Comparison of ENCODE assay signal across 8 mouse cellular contexts in genomic region chr15:83526424-83527091, GRCm38 (mm10). TPM values are rescaled to one million over a fixed set of nuclear protein-coding genes. Genes with fewer than 3 reads are reported as not detected.
DNase-seq lines count a peak whose midpoint lies in the region; ATAC-seq and TF ChIP-seq lines count a peak whose summit lies in the region.

Bik (plus strand) TSS chr15:83526862.

- ATAC-seq in embryonic facial prominence, embryonic 11.5 days (replicated peaks; ENCODE audit: insufficient number of reproducible peaks, low FRiP score, low TSS enrichment, low read depth), result 0 out of 2 replicates have a peak, but pooled peaks have one; percentile 71
- ATAC-seq in lung, postnatal 0 days, result peak; percentile 55

- no peak for TF ChIP-seq EP300 in lung, postnatal 0 days (IDR thresholded peaks at IDR 0.05)

- H3K27me3 ChIP-seq in embryonic facial prominence, embryonic 11.5 days (ENCODE audit: control insufficient read depth, insufficient read depth, low read length), result peaks cover 26% of the 10 kb centered on the region
- H3K27me3 ChIP-seq in heart, embryonic 10.5 days (ENCODE audit: insufficient read depth, poor library complexity, severe bottlenecking), result peaks cover 19% of the 10 kb centered on the region
- 0 out of 2 replicates have a peak, but pooled peaks cover 4% of the 10 kb centered on the region for H3K27me3 ChIP-seq in lung, postnatal 0 days (replicated peaks; ENCODE audit: insufficient read depth, low read length)

- H3K36me3 ChIP-seq in embryonic facial prominence, embryonic 11.5 days (replicated peaks; ENCODE audit: control insufficient read depth, insufficient read depth, low read depth, low read length), result no peaks in the 10 kb centered on the region
- H3K36me3 ChIP-seq in heart, embryonic 10.5 days, result peaks cover 12% of the 10 kb centered on the region
- no peaks in the 10 kb centered on the region for H3K36me3 ChIP-seq in lung, postnatal 0 days (ENCODE audit: insufficient read depth, low read length)

- H3K27ac ChIP-seq in embryonic facial prominence, embryonic 11.5 days (replicated peaks; ENCODE audit: low read depth, low read length), result no peak within 1 kb of the TSS
- peak within 1 kb of the TSS; percentile 88 for H3K27ac ChIP-seq in heart, embryonic 10.5 days
- peak within 1 kb of the TSS; percentile 49 for H3K27ac ChIP-seq in lung, postnatal 0 days (ENCODE audit: low read length)

- H3K9me3 ChIP-seq in embryonic facial prominence, embryonic 11.5 days (replicated peaks; ENCODE audit: control insufficient read depth, low read length), result no peaks in the 10 kb centered on the region
- no peaks in the 10 kb centered on the region for H3K9me3 ChIP-seq in heart, embryonic 10.5 days
- no peaks in the 10 kb centered on the region for H3K9me3 ChIP-seq in lung, postnatal 0 days (ENCODE audit: low read length)

- no peak for TF ChIP-seq CTCF in lung, postnatal 0 days (IDR thresholded peaks at IDR 0.05)

- peak within 1 kb of the TSS; percentile 34 for H3K9ac ChIP-seq in embryonic facial prominence, embryonic 11.5 days (replicated peaks; ENCODE audit: low read length)
- H3K9ac ChIP-seq in lung, postnatal 0 days (replicated peaks; ENCODE audit: low read depth), result peak within 1 kb of the TSS; percentile 65

- peak within 1 kb of the TSS; percentile 94 for H3K4me2 ChIP-seq in embryonic facial prominence, embryonic 11.5 days (ENCODE audit: low read depth, low read length)
- H3K4me2 ChIP-seq in lung, postnatal 0 days (replicated peaks; ENCODE audit: low read depth, low read length), result peak within 1 kb of the TSS; percentile 82

- peak; percentile 36 to 37 for DNase-seq in cerebellum, postnatal 14 days
- DNase-seq in cerebellum, adult 18-20 months, result no peak
- peak; percentile 73 for DNase-seq in embryonic facial prominence, embryonic 11.5 days (ENCODE audit: low spot score)
- peak; percentile 91 for DNase-seq in heart, embryonic 10.5 days (ENCODE audit: low spot score)
- peak; percentile 55 to 66 for DNase-seq in kidney, adult 8-10 months
- DNase-seq in lung, postnatal 0 days (ENCODE audit: low spot score), result peak; percentile 66
- peak; percentile 67 for DNase-seq in retina, embryonic 14.5 days (ENCODE audit: low spot score)
- peak; percentile 50 to 61 for DNase-seq in urinary bladder, postnatal 36 days (ENCODE audit: low spot score in 2 of 2)

- H3K4me1 ChIP-seq in embryonic facial prominence, embryonic 11.5 days (ENCODE audit: control insufficient read depth, insufficient read depth, low read length), result peaks cover 4% of the 10 kb centered on the region; the same call in 1 of the 2 replicates
- H3K4me1 ChIP-seq in heart, embryonic 10.5 days, result peaks cover 93% of the 10 kb centered on the region
- H3K4me1 ChIP-seq in lung, postnatal 0 days (ENCODE audit: insufficient read depth, low read depth, low read length), result peaks cover 27% of the 10 kb centered on the region

- peak within 1 kb of the TSS; percentile 50 for H3K4me3 ChIP-seq in embryonic facial prominence, embryonic 11.5 days (ENCODE audit: low read depth, low read length)
- peak within 1 kb of the TSS; percentile 77 for H3K4me3 ChIP-seq in heart, embryonic 10.5 days
- peak within 1 kb of the TSS; percentile 59 for H3K4me3 ChIP-seq in lung, postnatal 0 days (ENCODE audit: low read depth, low read length)

- WGBS in embryonic facial prominence, embryonic 11.5 days, result under 1% methylated on average over 45 of the region's 45 CpGs
- under 1% methylated on average over 45 of the region's 45 CpGs for WGBS in heart, embryonic 10.5 days
- 2% methylated on average over 32 of the region's 45 CpGs for WGBS in lung, postnatal 0 days

RNA-seq across cellular contexts. Expression of gene Bik, which starts in this region (rescaled TPM):
- 2.7 and 3.0 TPM in 2 replicates for polyA plus RNA-seq in embryonic facial prominence, embryonic 11.5 days (2014; fragmentation: Nextera tagmentation; extraction: Ambion mirVana)
- 17.4 and 29.8 TPM in 2 replicates for polyA plus RNA-seq in heart, embryonic 10.5 days (2016; fragmentation: Nextera tagmentation; extraction: Ambion mirVana)
- 33.8 and 34.6 TPM in 2 replicates for polyA plus RNA-seq in lung, postnatal 0 days (2015; fragmentation: Nextera tagmentation; extraction: Ambion mirVana)

Comparison
In these comparisons a context has a peak if more than half of its experiments do, and no peak if none do; other contexts are left out.
1. DNase-seq: peak in cerebellum, postnatal 14 days (2 of 2), embryonic facial prominence, embryonic 11.5 days (single experiment), heart, embryonic 10.5 days (single experiment), kidney, adult 8-10 months (2 of 2), lung, postnatal 0 days (single experiment), retina, embryonic 14.5 days (single experiment) and urinary bladder, postnatal 36 days (2 of 2); none in cerebellum, adult 18-20 months (0 of 2).
2. Peak in every context shown above with its lines, with median percentiles within 50 percentile points of each other: H3K4me3 ChIP-seq.